Mouse (Mus musculus): Measurements from ENCODE around the gene Iars2.

DNA sequence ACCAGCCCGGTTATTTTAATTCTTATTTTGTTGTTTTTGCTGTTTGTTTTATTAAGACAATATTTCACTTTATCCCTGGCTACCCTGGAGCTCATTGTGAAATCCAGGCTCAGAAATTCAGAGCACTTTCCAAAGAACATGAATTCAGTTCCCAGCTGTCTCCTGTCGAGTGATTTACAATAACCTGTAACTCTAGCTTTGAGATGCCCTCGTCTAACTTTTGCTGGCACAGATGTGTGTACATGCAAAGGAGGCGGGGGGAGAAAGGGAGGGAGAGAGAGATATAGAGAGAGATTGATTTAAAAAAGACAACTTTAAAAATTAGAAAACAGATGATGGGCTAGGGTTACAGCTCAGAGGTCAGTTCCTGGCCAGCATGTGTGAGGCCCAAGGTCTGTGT, 25.5 kb upstream of the Iars2 start:
- TF ChIP-seq CTCF (IDR thresholded peaks at IDR 0.05; ENCODE audit: borderline replicate concordance, extremely low read depth, insufficient read depth, insufficient read length) (no peak), POLR2A (IDR thresholded peaks at IDR 0.05; ENCODE audit: borderline replicate concordance, extremely low read depth, insufficient read depth, insufficient read length, poor library complexity, severe bottlenecking) (no peak)
